Mouse (Mus musculus) cortical plate, adult 2 months (tissue): Measurements from ENCODE around the gene Atoh8.

Experiments used
- CTCF ChIP-seq: fragments of 200-500 bp; IDR thresholded peaks from 2 replicates; pipeline ENCODE4 v1.5.1; 2011; ENCODE audit warnings: mild to moderate bottlenecking, control low read depth, low read length; ENCODE audit not compliant: insufficient read depth; ENCODE audit errors: extremely low read depth
- POLR2A ChIP-seq: fragments of 200-500 bp; IDR thresholded peaks from 2 replicates; pipeline ENCODE4 v1.6.1; 2011; ENCODE audit warnings: mild to moderate bottlenecking, low read length, control low read depth; ENCODE audit not compliant: insufficient read depth; ENCODE audit errors: extremely low read depth

DNA sequence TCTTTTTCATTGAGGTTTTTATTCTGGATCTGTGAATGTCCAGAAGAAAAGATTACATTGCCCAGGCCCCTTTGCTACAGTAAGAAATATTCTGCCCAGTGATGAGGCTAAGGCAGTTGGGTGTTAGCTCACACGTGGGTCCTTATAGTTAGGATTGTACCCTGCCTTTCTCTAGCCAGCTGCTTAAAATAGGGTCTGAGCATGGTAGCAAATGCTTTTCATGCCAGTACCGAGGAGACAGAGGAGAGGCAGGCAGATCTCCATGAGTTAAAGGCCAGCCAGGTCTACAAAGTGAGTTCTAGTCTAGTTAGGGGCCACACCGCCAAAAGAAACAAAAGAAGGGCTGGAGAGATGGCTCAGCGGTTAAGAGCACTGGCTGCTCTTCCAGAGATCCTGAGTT lies 17.8 kb upstream of the Atoh8 start:
- TF ChIP-seq CTCF (no peak), POLR2A (no peak)
